In genomic region chr17:34026917-34027655, GRCm38 (mm10) we compare ENCODE assay signal across 8 mouse cellular contexts. TPM values are rescaled to one million over a fixed set of nuclear protein-coding genes. Genes with fewer than 3 reads are reported as not detected.
A peak's percentile ranks its signal among the peaks of the same experiment; 100 is the strongest.
DNase-seq lines count a peak whose midpoint lies in the region; ATAC-seq and TF ChIP-seq lines count a peak whose summit lies in the region.

No protein-coding gene starts in this region.

- ATAC-seq in granulocyte monocyte progenitor cell, adult 5-6 weeks (replicated peaks; ENCODE audit: poor library complexity, severe bottlenecking): peak; percentile 34
- ATAC-seq in kidney, postnatal 0 days (replicated peaks; ENCODE audit: low FRiP score, low read depth): no peak
- ATAC-seq in stomach, embryonic 14.5 days (ENCODE audit: insufficient number of reproducible peaks, insufficient read depth, low FRiP score, low read depth): no peak

- DNase-seq in layer of hippocampus, adult 11-12 months (ENCODE audit: low spot score): peak; percentile 26
- no peak for DNase-seq in layer of hippocampus, adult 9-10 months (ENCODE audit: low spot score)
- peak; percentile 47 for DNase-seq in adrenal gland, postnatal 10 days
- no peak for DNase-seq in kidney, postnatal 0 days (ENCODE audit: low spot score)
- DNase-seq in midbrain, embryonic 10.5 days (ENCODE audit: low spot score): peak; percentile 52
- DNase-seq in yolk sac, embryonic 10.5 days (ENCODE audit: low spot score): no peak

- peaks cover 34% of the 10 kb centered on the region for H3K4me1 ChIP-seq in kidney, postnatal 0 days (replicated peaks; ENCODE audit: insufficient read depth, low read length)
- H3K4me1 ChIP-seq in midbrain, embryonic 10.5 days: peaks cover 78% of the 10 kb centered on the region
- H3K4me1 ChIP-seq in stomach, embryonic 14.5 days (ENCODE audit: control insufficient read depth, insufficient read depth, low read length): peaks cover 39% of the 10 kb centered on the region

- peak overlapping the region; percentile 70 for H3K9ac ChIP-seq in kidney, postnatal 0 days (ENCODE audit: low read depth, low read length)
- H3K9ac ChIP-seq in stomach, embryonic 14.5 days (replicated peaks; ENCODE audit: low read depth, low read length): peak overlapping the region; percentile 55

- H3K36me3 ChIP-seq in kidney, postnatal 0 days (ENCODE audit: insufficient read depth, low read length): peaks cover 23% of the 10 kb centered on the region
- H3K36me3 ChIP-seq in midbrain, embryonic 10.5 days: peaks cover 50% of the 10 kb centered on the region
- H3K36me3 ChIP-seq in stomach, embryonic 14.5 days (ENCODE audit: control insufficient read depth, insufficient read depth, low read length): peaks cover 19% of the 10 kb centered on the region

- no peaks in the 10 kb centered on the region for H3K9me3 ChIP-seq in kidney, postnatal 0 days (replicated peaks; ENCODE audit: low read length)
- H3K9me3 ChIP-seq in midbrain, embryonic 10.5 days (replicated peaks): peaks cover 14% of the 10 kb centered on the region
- H3K9me3 ChIP-seq in stomach, embryonic 14.5 days (ENCODE audit: control insufficient read depth, low read depth, low read length): no peaks in the 10 kb centered on the region

- peak overlapping the region; percentile 97 for H3K4me2 ChIP-seq in kidney, postnatal 0 days (ENCODE audit: low read length)
- H3K4me2 ChIP-seq in stomach, embryonic 14.5 days (replicated peaks; ENCODE audit: low read depth, low read length): peak overlapping the region; percentile 96

- H3K4me3 ChIP-seq in kidney, postnatal 0 days (replicated peaks; ENCODE audit: low read depth, low read length): peak overlapping the region; percentile 66
- peak overlapping the region; percentile 99 for H3K4me3 ChIP-seq in midbrain, embryonic 10.5 days
- peak overlapping the region; percentile 61 for H3K4me3 ChIP-seq in stomach, embryonic 14.5 days (ENCODE audit: low read depth, low read length)

- 11% methylated on average over 36 of the region's 36 CpGs for WGBS in kidney, postnatal 0 days
- WGBS in midbrain, embryonic 10.5 days: 2% methylated on average over 36 of the region's 36 CpGs
- 8% methylated on average over 36 of the region's 36 CpGs for WGBS in stomach, embryonic 14.5 days

- no peaks in the 10 kb centered on the region for H3K27me3 ChIP-seq in kidney, postnatal 0 days (ENCODE audit: insufficient read depth, low read length)
- no peaks in the 10 kb centered on the region for H3K27me3 ChIP-seq in midbrain, embryonic 10.5 days (ENCODE audit: low read depth, poor library complexity, severe bottlenecking)
- no peaks in the 10 kb centered on the region for H3K27me3 ChIP-seq in stomach, embryonic 14.5 days (ENCODE audit: control insufficient read depth, insufficient read depth, low read length)

- peak overlapping the region; percentile 81 for H3K27ac ChIP-seq in kidney, postnatal 0 days
- H3K27ac ChIP-seq in midbrain, embryonic 10.5 days (replicated peaks): peak overlapping the region; percentile 100
- peak overlapping the region; percentile 56 for H3K27ac ChIP-seq in stomach, embryonic 14.5 days (ENCODE audit: low read length)

- TF ChIP-seq CTCF in kidney, postnatal 0 days (IDR thresholded peaks at IDR 0.05; ENCODE audit: low read depth): no peak

RNA-seq across cellular contexts. Expression of gene H2-Ke6, which starts 0.8 kb away (rescaled TPM):
- total RNA-seq in adrenal gland, postnatal 10 days (2021): 100 to 1,000 TPM; 184 to 194 TPM
- 35.4 and 67.3 TPM in 2 replicates for total RNA-seq in granulocyte monocyte progenitor cell, adult 5-6 weeks (2014; fragmentation: Nextera tagmentation)
- 27.1 and 30.1 TPM in 2 replicates for total RNA-seq in granulocyte monocyte progenitor cell, adult 5-6 weeks (2017)
- polyA plus RNA-seq in kidney, postnatal 0 days (2015; fragmentation: Nextera tagmentation; extraction: Ambion mirVana): 64.9 and 65.7 TPM in 2 replicates
- 120 and 128 TPM in 2 replicates for polyA plus RNA-seq in midbrain, embryonic 10.5 days (2016; fragmentation: Nextera tagmentation; extraction: Ambion mirVana)
- 41.7 and 44.9 TPM in 2 replicates for polyA plus RNA-seq in stomach, embryonic 14.5 days (2014; fragmentation: Nextera tagmentation; extraction: Ambion mirVana)

RNA-seq across cellular contexts. Expression of gene Ring1, which starts 2.6 kb away (rescaled TPM):
- 10 to 100 TPM; 29.8 to 36.5 TPM for total RNA-seq in adrenal gland, postnatal 10 days (2021)
- 14.5 and 19.8 TPM in 2 replicates for total RNA-seq in granulocyte monocyte progenitor cell, adult 5-6 weeks (2014; fragmentation: Nextera tagmentation)
- total RNA-seq in granulocyte monocyte progenitor cell, adult 5-6 weeks (2017): 9.9 and 14.0 TPM in 2 replicates
- polyA plus RNA-seq in kidney, postnatal 0 days (2015; fragmentation: Nextera tagmentation; extraction: Ambion mirVana): 17.9 and 23.3 TPM in 2 replicates
- polyA plus RNA-seq in midbrain, embryonic 10.5 days (2016; fragmentation: Nextera tagmentation; extraction: Ambion mirVana): 13.8 and 15.3 TPM in 2 replicates
- 7.5 and 8.6 TPM in 2 replicates for polyA plus RNA-seq in stomach, embryonic 14.5 days (2014; fragmentation: Nextera tagmentation; extraction: Ambion mirVana)

RNA-seq across cellular contexts. Expression of gene Slc39a7, which starts 4.4 kb away (rescaled TPM):
- 100 to 1,000 TPM; 115 to 140 TPM for total RNA-seq in adrenal gland, postnatal 10 days (2021)
- total RNA-seq in granulocyte monocyte progenitor cell, adult 5-6 weeks (2014; fragmentation: Nextera tagmentation): 41.0 and 56.8 TPM in 2 replicates
- total RNA-seq in granulocyte monocyte progenitor cell, adult 5-6 weeks (2017): 99.8 and 103 TPM in 2 replicates
- 149 and 165 TPM in 2 replicates for polyA plus RNA-seq in kidney, postnatal 0 days (2015; fragmentation: Nextera tagmentation; extraction: Ambion mirVana)
- 221 and 227 TPM in 2 replicates for polyA plus RNA-seq in midbrain, embryonic 10.5 days (2016; fragmentation: Nextera tagmentation; extraction: Ambion mirVana)
- 81.3 and 91.7 TPM in 2 replicates for polyA plus RNA-seq in stomach, embryonic 14.5 days (2014; fragmentation: Nextera tagmentation; extraction: Ambion mirVana)

RNA-seq across cellular contexts. Expression of gene Rxrb, which starts 4.5 kb away (rescaled TPM):
- 10 to 100 TPM; 62.3 to 76.1 TPM for total RNA-seq in adrenal gland, postnatal 10 days (2021)
- total RNA-seq in granulocyte monocyte progenitor cell, adult 5-6 weeks (2014; fragmentation: Nextera tagmentation): 51.0 and 55.4 TPM in 2 replicates
- 40.5 and 47.2 TPM in 2 replicates for total RNA-seq in granulocyte monocyte progenitor cell, adult 5-6 weeks (2017)
- polyA plus RNA-seq in kidney, postnatal 0 days (2015; fragmentation: Nextera tagmentation; extraction: Ambion mirVana): 42.3 and 46.1 TPM in 2 replicates
- polyA plus RNA-seq in midbrain, embryonic 10.5 days (2016; fragmentation: Nextera tagmentation; extraction: Ambion mirVana): 54.0 and 56.9 TPM in 2 replicates
- 21.7 and 22.4 TPM in 2 replicates for polyA plus RNA-seq in stomach, embryonic 14.5 days (2014; fragmentation: Nextera tagmentation; extraction: Ambion mirVana)

RNA-seq across cellular contexts. Expression of gene Col11a2, which starts 12.2 kb away (rescaled TPM):
- 10 to 100 TPM in 1 of 2 experiments, 1 to 10 TPM in 1; 4.2 to 15.0 TPM for total RNA-seq in adrenal gland, postnatal 10 days (2021)
- 2.1 and 3.4 TPM in 2 replicates for total RNA-seq in granulocyte monocyte progenitor cell, adult 5-6 weeks (2014; fragmentation: Nextera tagmentation)
- 1.2 and 3.4 TPM in 2 replicates for total RNA-seq in granulocyte monocyte progenitor cell, adult 5-6 weeks (2017)
- polyA plus RNA-seq in kidney, postnatal 0 days (2015; fragmentation: Nextera tagmentation; extraction: Ambion mirVana): 1.4 and 1.6 TPM in 2 replicates
- polyA plus RNA-seq in midbrain, embryonic 10.5 days (2016; fragmentation: Nextera tagmentation; extraction: Ambion mirVana): 0.92 and 1.1 TPM in 2 replicates
- 0.32 and 1.2 TPM in 2 replicates for polyA plus RNA-seq in stomach, embryonic 14.5 days (2014; fragmentation: Nextera tagmentation; extraction: Ambion mirVana)

Comparison
In these comparisons a context has a peak if more than half of its experiments do, and no peak if none do; other contexts are left out.
1. DNase-seq: peak in layer of hippocampus, adult 11-12 months (single experiment), adrenal gland, postnatal 10 days (single experiment) and midbrain, embryonic 10.5 days (single experiment); none in layer of hippocampus, adult 9-10 months (single experiment), kidney, postnatal 0 days (single experiment) and yolk sac, embryonic 10.5 days (single experiment).
2. Peak in every context shown above with its lines, with median percentiles within 50 percentile points of each other: H3K27ac ChIP-seq and H3K4me3 ChIP-seq.